Mouse (Mus musculus): Measurements from ENCODE around the gene Fev. TPM values are rescaled to one million over a fixed set of nuclear protein-coding genes. Genes with fewer than 3 reads are reported as not detected.
A peak's percentile ranks its signal among the peaks of the same experiment; 100 is the strongest.

Fev gene
- polyA plus RNA-seq, 1 experiment from 2014 or later, result 1.4 TPM

DNA sequence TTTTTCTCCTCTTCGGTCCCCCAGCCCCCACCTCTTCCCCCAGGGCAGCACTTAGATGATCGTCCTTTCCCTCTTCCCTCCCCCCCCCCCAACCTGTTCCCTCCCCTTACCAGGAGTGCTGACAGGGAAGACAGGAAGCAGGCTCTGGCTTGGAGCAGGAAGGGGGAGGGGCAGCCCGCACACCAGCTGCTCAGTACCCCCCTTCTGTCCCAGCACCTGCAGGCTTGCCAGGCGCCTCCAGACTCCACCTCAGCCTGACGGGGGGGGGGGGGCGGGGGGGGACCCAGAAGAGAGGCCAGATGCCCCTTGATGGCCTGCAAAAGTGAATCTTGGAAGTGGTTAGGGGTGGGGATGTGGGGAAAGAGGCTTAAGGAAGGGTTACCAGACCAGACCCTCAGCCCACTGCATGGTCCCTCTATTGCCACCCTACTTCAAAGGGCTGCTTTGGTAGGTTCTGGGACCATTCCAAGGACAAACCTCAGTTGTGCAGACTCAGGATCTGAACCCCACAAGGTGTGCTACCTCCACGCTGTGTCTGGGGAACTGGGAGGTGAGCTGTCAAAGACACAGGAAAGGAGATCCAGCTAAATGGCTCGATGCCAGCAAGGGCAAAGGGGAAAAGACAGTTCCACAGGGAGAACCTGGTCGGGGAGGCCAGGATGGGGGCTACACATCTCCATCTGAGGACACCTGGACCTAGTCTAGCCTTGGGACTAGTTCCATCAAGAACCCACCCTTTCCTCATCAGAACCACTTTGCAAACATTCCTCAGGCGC lies 13.6 kb upstream of the Fev start:
- Histone ChIP-seq H3K9ac (ENCODE audit: low read length) (no peak overlapping the region), H3K27ac (ENCODE audit: low read depth) (no peak overlapping the region), H3K27me3 (replicated peaks; ENCODE audit: control insufficient read depth, insufficient read depth, low read length) (peaks cover 74% of the 10 kb centered on the region), H3K4me3 (ENCODE audit: low read depth, low read length) (no peak overlapping the region), H3K9me3 (ENCODE audit: control insufficient read depth, low read length) (no peaks in the 10 kb centered on the region), H3K4me2 (ENCODE audit: low read length) (no peak overlapping the region), H3K4me1 (replicated peaks; ENCODE audit: control insufficient read depth, insufficient read depth, low read length) (peaks cover 16% of the 10 kb centered on the region; the same call in 1 of the 2 replicates), H3K36me3 (ENCODE audit: control insufficient read depth, insufficient read depth, low read length) (no peaks in the 10 kb centered on the region)
- 14% methylated on average over 7 of the region's 10 CpGs for WGBS
- ATAC-seq (replicated peaks; ENCODE audit: low FRiP score, low TSS enrichment, low read depth) (no peak), DNase-seq (ENCODE audit: low spot score) (peak; percentile 65)

DNA sequence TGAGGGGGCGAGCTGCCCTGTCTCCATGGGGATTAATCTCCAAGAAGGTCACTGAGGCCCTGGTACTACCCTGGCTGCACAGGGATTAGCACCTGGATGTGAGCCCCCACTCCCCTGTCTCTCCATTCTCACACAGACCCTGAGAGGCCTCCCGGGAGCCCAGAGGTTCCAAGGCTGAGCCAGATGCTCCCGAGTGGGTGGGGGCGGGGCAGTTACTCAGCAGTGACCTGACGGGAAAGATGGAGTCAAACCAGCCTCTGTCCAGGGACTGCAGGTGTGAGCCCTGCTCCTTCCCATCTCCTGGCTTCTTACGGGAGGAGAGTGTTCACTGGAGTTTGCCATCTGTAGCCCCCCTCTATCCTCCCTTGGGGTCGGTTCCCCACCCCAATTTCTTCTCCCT lies 12.8 kb upstream of the Fev start:
- DNase-seq (ENCODE audit: low spot score) (no peak), ATAC-seq (replicated peaks; ENCODE audit: low FRiP score, low TSS enrichment, low read depth) (no peak)
- no peak overlapping the region for H3K27ac ChIP-seq (ENCODE audit: low read depth)
- 3% methylated on average over 7 of the region's 7 CpGs for WGBS
- no peaks in the 10 kb centered on the region for H3K9me3 ChIP-seq (ENCODE audit: control insufficient read depth, low read length)
- peaks cover 16% of the 10 kb centered on the region; the same call in 1 of the 2 replicates for H3K4me1 ChIP-seq (replicated peaks; ENCODE audit: control insufficient read depth, insufficient read depth, low read length)
- no peak overlapping the region for H3K9ac ChIP-seq (ENCODE audit: low read length)
- H3K36me3 ChIP-seq (ENCODE audit: control insufficient read depth, insufficient read depth, low read length), result no peaks in the 10 kb centered on the region
- no peak overlapping the region for H3K4me3 ChIP-seq (ENCODE audit: low read depth, low read length)
- H3K4me2 ChIP-seq (ENCODE audit: low read length), result no peak overlapping the region
- H3K27me3 ChIP-seq (replicated peaks; ENCODE audit: control insufficient read depth, insufficient read depth, low read length), result peaks cover 81% of the 10 kb centered on the region

DNA sequence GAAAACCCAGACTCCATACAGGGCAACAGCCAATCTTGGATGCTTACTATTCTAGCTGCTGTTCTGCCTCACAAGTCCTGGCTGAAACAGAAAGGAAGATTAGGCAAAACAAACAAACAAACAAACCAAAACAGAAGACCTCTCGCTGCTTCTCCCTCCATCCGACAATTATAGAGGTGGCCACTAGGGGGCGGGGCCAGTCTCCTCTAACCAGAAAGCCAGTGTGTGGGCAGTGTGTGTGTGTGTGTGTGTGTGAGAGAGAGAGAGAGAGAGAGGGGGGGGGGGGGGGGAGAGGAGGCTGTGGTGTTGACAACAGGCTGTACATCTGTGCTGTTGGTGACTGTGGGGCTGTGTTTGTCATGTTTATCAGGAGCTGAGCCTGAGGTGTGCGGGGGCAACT lies 9.7 kb upstream of the Fev start:
- Histone ChIP-seq H3K9ac (ENCODE audit: low read length) (no peak overlapping the region), H3K36me3 (ENCODE audit: control insufficient read depth, insufficient read depth, low read length) (no peaks in the 10 kb centered on the region), H3K4me3 (ENCODE audit: low read depth, low read length) (no peak overlapping the region), H3K4me2 (ENCODE audit: low read length) (no peak overlapping the region), H3K27me3 (replicated peaks; ENCODE audit: control insufficient read depth, insufficient read depth, low read length) (peaks cover 81% of the 10 kb centered on the region), H3K27ac (ENCODE audit: low read depth) (no peak overlapping the region), H3K9me3 (ENCODE audit: control insufficient read depth, low read length) (no peaks in the 10 kb centered on the region), H3K4me1 (replicated peaks; ENCODE audit: control insufficient read depth, insufficient read depth, low read length) (peaks cover 12% of the 10 kb centered on the region; the same call in 1 of the 2 replicates)
- DNase-seq (ENCODE audit: low spot score) (peak; percentile 84), ATAC-seq (replicated peaks; ENCODE audit: low FRiP score, low TSS enrichment, low read depth) (no peak)
- 15% methylated on average over 4 of the region's 4 CpGs for WGBS

DNA sequence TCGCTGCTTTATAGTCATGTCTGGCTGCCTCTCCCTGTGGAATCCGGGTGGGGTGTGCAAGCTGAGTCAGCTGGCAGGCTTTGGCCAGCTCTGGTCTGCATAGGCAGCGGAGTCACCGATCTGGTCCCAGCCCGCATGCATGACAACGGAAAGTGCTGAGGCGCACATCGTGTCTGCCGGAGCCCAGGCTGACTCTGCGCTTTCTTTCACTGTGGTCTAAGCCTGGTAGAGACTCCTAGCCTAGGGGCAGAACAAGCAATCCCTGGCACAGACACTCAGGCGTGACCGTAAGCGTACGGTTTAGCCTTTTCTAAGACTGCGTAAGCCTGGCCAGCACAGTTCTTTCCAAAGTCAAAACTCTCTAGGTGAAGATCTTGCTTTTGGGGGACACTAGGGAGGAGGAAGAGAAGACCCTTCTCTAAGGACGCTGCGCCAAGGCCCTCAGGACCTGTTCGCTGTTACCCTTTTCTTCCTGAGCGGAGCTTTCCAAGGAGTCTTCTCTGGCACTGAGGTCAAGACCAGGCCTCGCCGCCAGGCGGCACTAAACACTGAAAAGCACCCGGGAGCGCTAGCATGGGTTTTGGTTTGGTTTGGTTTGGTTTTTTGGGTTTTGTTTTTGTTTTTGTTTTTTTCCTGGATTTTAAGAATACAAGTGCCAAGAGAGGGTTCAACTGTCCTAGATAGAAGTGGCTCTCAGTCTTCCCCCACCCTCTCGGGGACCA lies 8.1 kb upstream of the Fev start, which contains the start of gene Cryba2:
TSS of gene Cryba2 (minus strand) at position 10 of the 722 bp plus-strand sequence.
- WGBS, result 5% methylated on average over 25 of the region's 25 CpGs

DNA sequence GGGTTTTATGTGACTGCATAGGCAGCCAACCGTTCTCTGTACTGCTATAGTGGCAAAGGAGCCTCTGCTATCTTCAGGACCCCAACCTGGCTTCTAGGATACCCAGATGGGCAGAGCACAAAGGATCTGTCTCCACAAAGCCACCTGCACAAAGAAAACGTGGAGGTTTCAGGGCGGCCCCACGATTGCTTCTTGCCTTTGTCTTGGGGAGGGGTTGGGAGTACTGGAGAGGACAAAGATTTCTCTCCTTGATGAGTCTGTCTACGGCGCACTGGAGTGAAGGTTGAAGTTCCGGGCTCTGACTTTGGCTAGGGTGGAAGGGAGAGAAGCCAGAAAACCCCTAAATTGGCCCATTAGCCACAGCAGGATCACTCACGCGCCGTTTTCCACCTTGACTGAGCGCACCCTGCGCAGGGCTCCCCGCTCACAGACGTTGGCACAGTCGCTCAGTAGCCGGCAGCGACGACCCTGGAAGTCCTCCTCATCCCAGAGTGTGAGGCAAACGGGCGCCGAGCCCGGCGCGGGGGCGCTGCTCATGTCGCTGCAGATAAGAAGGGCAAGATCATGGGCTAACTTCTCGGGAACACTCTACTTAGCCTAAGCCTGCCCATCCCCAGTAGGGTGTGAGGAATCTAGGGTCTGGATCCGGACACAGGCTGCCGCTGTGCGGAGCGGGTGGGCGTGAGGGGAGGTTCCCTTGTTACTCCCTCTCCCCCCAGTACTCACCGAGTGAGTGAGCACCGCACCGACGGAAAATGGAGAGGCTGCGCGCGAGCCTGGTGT lies 7.3 kb upstream of the Fev start:
- Histone ChIP-seq H3K36me3 (ENCODE audit: control insufficient read depth, insufficient read depth, low read length) (no peaks in the 10 kb centered on the region), H3K9ac (ENCODE audit: low read length) (no peak overlapping the region), H3K9me3 (ENCODE audit: control insufficient read depth, low read length) (no peaks in the 10 kb centered on the region), H3K27ac (ENCODE audit: low read depth) (no peak overlapping the region), H3K4me1 (replicated peaks; ENCODE audit: control insufficient read depth, insufficient read depth, low read length) (no peaks in the 10 kb centered on the region), H3K4me3 (ENCODE audit: low read depth, low read length) (0 out of 2 replicates have a peak overlapping the region, but pooled peaks have one; percentile 2), H3K4me2 (ENCODE audit: low read length) (peak overlapping the region; percentile 18; the same call in 1 of the 2 replicates), H3K27me3 (replicated peaks; ENCODE audit: control insufficient read depth, insufficient read depth, low read length) (peaks cover 88% of the 10 kb centered on the region)
- ATAC-seq (replicated peaks; ENCODE audit: low FRiP score, low TSS enrichment, low read depth) (0 out of 2 replicates have a peak, but pooled peaks have one; percentile 5), DNase-seq (ENCODE audit: low spot score) (no peak)
- WGBS, result 2% methylated on average over 39 of the region's 39 CpGs

More for the DNA sequence above, 8.1 kb upstream of the Fev start, which contains the start of gene Cryba2:
- Histone ChIP-seq H3K4me3 (ENCODE audit: low read depth, low read length) (0 out of 2 replicates have a peak within 1 kb of the TSS, but pooled peaks have one; percentile 2), H3K36me3 (ENCODE audit: control insufficient read depth, insufficient read depth, low read length) (no peaks in the 10 kb centered on the region), H3K9me3 (ENCODE audit: control insufficient read depth, low read length) (no peaks in the 10 kb centered on the region), H3K4me2 (ENCODE audit: low read length) (peak within 1 kb of the TSS; percentile 18; the same call in 1 of the 2 replicates), H3K27me3 (replicated peaks; ENCODE audit: control insufficient read depth, insufficient read depth, low read length) (peaks cover 82% of the 10 kb centered on the region), H3K9ac (ENCODE audit: low read length) (no peak within 1 kb of the TSS), H3K4me1 (replicated peaks; ENCODE audit: control insufficient read depth, insufficient read depth, low read length) (peaks cover 6% of the 10 kb centered on the region; the same call in 1 of the 2 replicates), H3K27ac (ENCODE audit: low read depth) (no peak within 1 kb of the TSS)
- peak; percentile 83 for DNase-seq (ENCODE audit: low spot score)
- ATAC-seq (replicated peaks; ENCODE audit: low FRiP score, low TSS enrichment, low read depth), result 0 out of 2 replicates have a peak, but pooled peaks have one; percentile 26

DNA sequence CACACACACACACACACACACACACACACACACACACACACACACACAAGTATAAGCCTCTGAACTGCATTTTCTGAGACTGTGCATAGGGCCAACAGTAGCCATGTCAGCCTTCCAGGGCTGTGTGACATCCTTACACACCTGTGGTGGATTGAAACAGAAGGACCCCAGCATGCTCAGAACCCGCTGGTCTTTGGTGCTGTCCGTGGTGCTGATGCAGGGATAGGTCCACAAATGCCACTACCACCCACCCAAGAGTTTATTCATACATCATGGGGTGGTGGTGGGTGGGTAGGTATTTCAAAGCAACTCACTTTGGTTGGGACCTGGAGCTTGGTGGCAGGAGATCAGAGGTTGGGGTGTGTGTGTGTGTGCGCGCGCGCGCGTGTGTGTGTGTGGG lies 6.3 kb upstream of the Fev start:
- DNase-seq (ENCODE audit: low spot score) (peak; percentile 80), ATAC-seq (replicated peaks; ENCODE audit: low FRiP score, low TSS enrichment, low read depth) (no peak)
- Histone ChIP-seq H3K27me3 (replicated peaks; ENCODE audit: control insufficient read depth, insufficient read depth, low read length) (peaks cover 89% of the 10 kb centered on the region), H3K9ac (ENCODE audit: low read length) (no peak overlapping the region), H3K27ac (ENCODE audit: low read depth) (no peak overlapping the region), H3K9me3 (ENCODE audit: control insufficient read depth, low read length) (no peaks in the 10 kb centered on the region), H3K4me3 (ENCODE audit: low read depth, low read length) (no peak overlapping the region), H3K4me2 (ENCODE audit: low read length) (no peak overlapping the region), H3K36me3 (ENCODE audit: control insufficient read depth, insufficient read depth, low read length) (no peaks in the 10 kb centered on the region), H3K4me1 (replicated peaks; ENCODE audit: control insufficient read depth, insufficient read depth, low read length) (no peaks in the 10 kb centered on the region)
- WGBS, result 0% methylated on average over 8 of the region's 8 CpGs

DNA sequence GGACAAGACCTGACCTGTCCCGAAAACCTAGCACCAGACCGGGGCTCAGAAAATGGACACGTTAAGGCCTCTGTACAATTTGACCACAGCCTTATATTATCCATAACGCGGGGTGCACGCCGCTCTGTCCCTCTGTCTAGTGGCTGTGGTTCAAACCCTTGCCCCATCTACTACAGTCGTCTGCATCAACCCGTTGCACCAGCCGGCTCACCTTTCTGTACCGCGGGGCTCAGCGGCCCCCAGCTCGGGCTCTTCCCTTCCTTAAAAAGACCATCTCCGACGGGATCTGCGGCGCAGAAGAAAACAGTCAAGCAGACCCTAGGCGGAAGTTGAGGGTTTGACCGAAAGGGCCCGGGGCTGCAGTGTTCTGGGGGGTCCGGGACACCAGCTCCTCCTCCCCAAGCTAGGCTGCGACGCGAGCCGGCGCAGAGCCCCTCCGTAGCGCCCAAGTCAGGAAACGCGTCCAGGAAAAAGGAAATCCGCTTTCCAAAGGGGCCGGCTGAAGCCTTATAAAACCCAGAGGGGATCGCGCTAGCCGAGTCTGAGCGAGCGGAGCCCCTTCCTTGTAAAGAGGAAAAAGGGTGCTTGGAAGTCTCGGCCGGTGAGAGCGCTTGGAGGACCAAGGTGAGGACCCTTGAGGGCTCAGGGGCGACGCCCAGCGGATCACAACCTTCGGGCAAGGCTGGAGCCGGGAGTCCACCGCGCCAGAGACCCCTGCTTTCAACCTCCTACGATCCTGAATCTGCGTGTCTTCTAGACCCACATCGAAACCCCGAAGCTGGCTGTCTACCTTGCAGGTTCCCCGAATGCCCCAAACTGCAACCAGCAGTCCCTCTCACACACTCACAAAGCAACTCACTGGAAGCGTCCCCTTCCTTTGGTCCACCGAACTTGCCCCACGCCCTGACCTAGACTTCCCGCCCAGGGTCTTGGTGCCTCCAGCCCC lies 750 bp downstream of the Fev start:
- no peaks in the 10 kb centered on the region for H3K36me3 ChIP-seq (ENCODE audit: control insufficient read depth, insufficient read depth, low read length)
- peak; percentile 67 for DNase-seq (ENCODE audit: low spot score)
- H3K9ac ChIP-seq (ENCODE audit: low read length), result no peak overlapping the region
- H3K4me1 ChIP-seq (replicated peaks; ENCODE audit: control insufficient read depth, insufficient read depth, low read length), result peaks cover 12% of the 10 kb centered on the region; the same call in 1 of the 2 replicates
- 1% methylated on average over 57 of the region's 57 CpGs for WGBS
- no peaks in the 10 kb centered on the region for H3K9me3 ChIP-seq (ENCODE audit: control insufficient read depth, low read length)
- peak overlapping the region; percentile 16 for H3K4me3 ChIP-seq (ENCODE audit: low read depth, low read length)
- H3K27ac ChIP-seq (ENCODE audit: low read depth), result no peak overlapping the region
- ATAC-seq (replicated peaks; ENCODE audit: low FRiP score, low TSS enrichment, low read depth), result no peak
- H3K4me2 ChIP-seq (ENCODE audit: low read length), result peak overlapping the region; percentile 44
- peaks cover 88% of the 10 kb centered on the region for H3K27me3 ChIP-seq (replicated peaks; ENCODE audit: control insufficient read depth, insufficient read depth, low read length)
